Mouse (Mus musculus): Measurements from ENCODE around the gene Fndc3b. TPM values are rescaled to one million over a fixed set of nuclear protein-coding genes. Genes with fewer than 3 reads are reported as not detected.
"Not testable (repeated sequence)": the region's sequence is repeated elsewhere in the genome, so short reads cannot be mapped to it uniquely, and the experiment has no call there.

Fndc3b gene
- total RNA-seq, 1 experiment from 2014 or later, result 105 TPM

- no peak for DNase-seq
Observed at GRCm38 (mm10) chr3:27495296-27496073, 215.6 kb downstream of the Fndc3b start.

GRCm38 (mm10) chr3:27494698-27495097, 216.4 kb downstream of the Fndc3b start:
- no peak for DNase-seq

GRCm38 (mm10) chr3:27494066-27494465, 217.0 kb downstream of the Fndc3b start:
- DNase-seq, result no peak

DNA sequence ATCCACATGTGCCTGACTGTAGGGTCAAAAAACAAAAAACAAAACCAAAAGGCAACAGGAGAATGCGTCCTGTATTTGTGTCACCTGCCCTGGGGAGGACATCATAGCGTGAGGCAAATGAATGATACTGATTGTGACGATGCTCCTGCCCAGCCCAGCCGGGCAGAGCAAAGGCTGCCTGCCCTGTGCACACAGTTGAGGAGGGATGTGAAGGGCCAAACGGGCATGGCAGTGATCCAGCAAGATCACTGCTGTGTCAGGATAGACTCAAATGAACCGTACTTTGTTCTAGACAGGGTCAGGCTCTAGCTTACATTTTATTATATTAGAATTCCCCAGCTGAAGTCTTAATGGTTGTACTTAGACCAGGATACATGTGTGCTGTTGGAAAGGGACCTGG, 219.3 kb downstream of the Fndc3b start:
- no peak for DNase-seq

DNA sequence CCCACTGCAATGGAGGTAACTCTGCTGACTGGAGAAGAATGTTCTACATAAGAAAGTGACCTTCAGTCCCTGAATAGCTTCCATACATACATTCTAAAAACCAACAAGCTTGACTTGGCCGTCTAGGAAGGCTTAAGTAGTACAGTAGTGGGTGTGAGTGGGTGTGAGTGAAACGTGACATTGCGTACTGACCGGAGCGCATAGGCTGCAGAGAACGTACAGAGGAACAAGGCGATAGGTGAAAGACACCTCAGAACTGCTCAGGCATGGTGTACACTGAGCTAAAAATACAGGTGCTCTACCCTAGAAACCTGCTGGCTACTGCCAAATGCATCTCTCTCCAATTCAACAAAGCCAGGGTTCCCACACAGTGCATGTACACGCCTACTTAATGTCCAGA, 219.7 kb downstream of the Fndc3b start:
- no peak for DNase-seq

DNA sequence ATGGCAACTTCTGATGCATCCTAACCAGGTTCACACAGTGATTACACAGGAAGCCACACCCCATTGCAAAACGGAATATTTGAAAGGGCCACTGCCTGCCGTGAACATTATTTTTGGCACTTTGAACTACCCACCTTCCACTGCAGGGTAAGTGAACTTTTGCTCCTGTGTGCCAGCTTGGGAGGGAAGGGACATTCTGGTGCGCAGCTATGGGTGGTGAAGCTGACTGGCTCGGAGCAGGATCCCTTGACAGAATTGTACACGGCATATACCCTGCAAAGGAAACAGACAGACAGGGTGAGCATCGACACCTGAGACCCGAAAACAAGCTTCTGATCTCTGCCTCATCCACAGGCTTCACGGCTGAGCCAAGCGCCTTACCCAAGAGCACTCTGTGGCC, 220.2 kb downstream of the Fndc3b start:
- no peak for DNase-seq

GRCm38 (mm10) chr3:27489550-27489949, 221.6 kb downstream of the Fndc3b start:
- no peak for DNase-seq

- DNase-seq, result no peak
Observed at GRCm38 (mm10) chr3:27485141-27485540, 226.0 kb downstream of the Fndc3b start.

DNA sequence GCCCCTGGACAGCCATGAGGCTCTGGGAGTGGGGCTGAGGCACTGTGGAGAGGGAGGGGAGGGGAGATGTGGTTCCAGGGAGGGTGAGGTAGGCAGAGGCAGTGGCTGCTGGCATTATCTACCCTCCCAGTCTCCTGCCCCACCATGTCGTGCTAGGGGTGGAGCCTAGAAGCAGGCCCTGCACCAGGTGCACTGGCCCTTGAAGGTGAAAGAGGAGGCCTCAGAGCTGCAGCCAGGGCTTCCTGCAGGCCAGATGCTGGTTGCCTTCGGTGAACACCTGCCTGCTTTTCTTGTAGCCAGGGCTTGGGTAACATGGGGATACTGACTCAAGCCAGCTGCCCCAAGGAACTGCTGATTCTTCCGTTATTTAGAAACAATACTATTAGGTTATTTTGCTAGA, 226.4 kb downstream of the Fndc3b start:
- DNase-seq, result no peak

GRCm38 (mm10) chr3:27483762-27484161, 227.3 kb downstream of the Fndc3b start:
- DNase-seq, result no peak

- no peak for DNase-seq
Observed at GRCm38 (mm10) chr3:27483321-27483720, 227.8 kb downstream of the Fndc3b start.

- DNase-seq, result no peak
Observed at GRCm38 (mm10) chr3:27481738-27482137, 229.4 kb downstream of the Fndc3b start.

DNA sequence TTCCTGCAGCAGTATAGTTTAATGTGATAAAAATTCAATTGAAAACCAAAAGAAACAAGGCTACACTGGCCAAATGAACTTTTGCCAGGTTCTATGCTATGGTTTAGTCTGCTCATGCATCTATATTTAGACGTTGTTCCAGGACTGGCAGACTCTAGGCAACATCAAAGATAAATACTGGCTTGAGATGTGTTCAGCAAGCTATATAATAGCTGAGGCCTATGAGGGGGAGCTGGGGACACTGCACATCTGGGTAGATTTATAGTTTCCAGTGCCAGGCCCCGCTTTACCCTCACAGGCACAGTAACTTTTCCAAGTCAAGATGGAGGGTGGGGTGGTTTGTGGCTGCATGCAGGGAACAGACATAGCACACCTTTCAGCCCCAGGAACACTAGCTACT, 231.7 kb downstream of the Fndc3b start:
- no peak for DNase-seq

DNA sequence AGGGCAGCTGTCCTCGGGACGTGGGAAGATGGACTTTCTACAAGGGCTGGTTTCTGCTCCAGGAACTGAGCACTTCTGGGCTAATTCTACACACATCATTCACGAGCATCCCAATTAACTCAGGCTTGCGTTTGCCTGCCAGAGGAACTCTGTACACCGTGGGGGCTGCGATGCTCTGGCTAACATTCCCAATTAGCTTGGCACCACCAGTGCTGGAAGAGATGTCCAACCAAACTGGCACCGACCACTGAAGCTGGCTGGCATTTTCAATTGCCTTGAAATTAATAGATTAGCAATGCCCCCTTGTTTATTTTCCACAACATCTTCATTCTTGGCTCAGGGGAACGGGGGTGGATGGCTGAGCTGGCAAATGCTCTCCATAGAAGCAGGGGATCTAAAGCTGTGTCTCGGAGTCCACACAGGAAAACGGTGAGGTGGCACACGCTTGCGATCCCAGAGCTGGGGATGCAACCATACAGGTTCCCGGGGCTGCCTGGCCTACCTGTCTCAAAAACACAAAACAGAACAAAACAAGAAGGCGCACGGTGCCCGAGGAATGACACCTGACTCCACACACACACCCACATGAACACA, 232.4 kb downstream of the Fndc3b start:
- DNase-seq, result no peak

- not testable (repeated sequence) for DNase-seq
Observed at GRCm38 (mm10) chr3:27477749-27478148, 233.4 kb downstream of the Fndc3b start.

GRCm38 (mm10) chr3:27475899-27476298, 235.2 kb downstream of the Fndc3b start:
- DNase-seq, result no peak

DNA sequence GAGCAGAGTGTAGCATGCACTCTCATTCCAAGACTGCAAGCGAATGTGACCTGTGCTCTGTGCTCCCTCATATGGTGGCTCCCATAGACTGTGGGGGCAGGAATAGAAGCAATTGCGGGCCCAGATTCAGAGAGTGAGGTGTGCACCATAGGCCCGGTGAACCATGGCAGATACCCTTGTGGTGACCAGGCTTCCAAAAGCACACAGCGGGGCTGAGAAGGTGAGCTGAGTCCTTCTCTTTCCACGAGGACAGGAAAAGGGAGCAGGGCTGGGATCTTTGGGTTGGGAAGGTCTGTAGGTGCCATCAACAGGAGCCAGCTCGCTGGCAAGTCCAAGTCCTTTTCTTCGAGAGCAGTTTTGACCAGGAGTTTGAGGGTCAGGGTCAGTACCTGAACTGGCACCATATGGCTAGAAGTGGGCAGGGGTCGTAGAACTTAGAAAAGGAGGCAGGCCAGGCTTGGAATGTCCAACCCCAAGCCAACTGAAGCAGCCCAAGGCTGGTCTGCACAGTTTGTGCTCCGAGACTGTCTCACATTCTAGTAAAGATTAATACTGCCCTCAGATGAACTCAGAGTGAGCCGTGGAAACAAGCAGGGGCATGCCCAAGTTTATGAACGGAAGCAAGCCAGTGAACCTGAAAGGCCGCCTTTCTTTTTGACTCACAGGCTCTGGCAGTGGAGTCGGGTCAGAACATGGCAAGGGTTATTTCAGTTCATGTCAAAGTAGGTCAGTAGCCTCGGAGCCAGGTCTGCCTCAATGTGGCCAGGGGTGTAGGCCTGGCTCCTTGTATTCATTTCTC, 237.1 kb downstream of the Fndc3b start:
- peak; percentile 31 for DNase-seq

- no peak for DNase-seq
Observed at GRCm38 (mm10) chr3:27472846-27473245, 238.3 kb downstream of the Fndc3b start.

GRCm38 (mm10) chr3:27470781-27471180, 240.3 kb downstream of the Fndc3b start:
- DNase-seq, result no peak

DNA sequence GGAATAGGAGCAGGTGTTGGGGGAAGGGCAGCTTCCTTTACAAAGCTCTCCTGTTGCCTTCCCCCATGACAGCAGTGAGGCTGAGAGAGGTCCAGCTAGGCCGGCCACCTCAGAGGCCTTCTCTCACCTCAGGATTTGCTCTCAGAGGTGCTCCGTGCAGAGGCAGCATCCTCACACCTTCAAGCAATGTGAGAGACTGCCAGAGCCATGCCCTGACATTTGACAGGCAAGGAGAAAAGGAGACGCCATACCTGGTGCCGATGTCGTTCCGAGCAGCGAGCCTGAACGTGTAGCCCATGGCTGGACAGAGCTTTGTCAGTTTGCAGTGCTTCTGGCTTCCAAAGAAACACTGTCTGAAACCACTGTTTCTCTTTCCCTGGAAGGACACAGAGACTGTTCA, 241.1 kb downstream of the Fndc3b start:
- no peak for DNase-seq

DNA sequence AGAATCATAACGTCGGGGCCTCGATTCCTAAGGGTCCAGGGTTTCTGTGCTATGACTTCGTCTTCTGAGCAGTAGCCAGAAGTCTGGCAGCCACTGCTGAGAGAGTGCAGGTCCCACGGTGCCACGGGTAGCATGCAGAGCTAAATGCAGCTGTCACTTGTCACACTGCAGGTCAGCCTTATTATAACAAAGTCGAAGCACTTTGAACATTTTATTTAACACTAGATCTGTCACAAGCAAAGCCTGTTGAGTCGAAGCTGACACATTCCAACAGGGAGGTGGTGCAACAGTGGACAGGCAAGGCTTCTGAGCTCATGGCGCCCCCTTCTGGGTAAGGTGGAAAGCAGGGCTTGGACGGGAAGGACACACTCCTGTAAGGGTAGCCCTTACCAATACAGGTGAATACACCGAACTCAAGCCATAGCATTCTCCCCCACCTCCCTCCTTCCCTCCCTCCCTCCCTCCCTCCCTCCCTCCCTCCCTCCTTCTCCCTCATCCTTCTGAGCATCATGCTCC, 243.5 kb downstream of the Fndc3b start:
- peak; percentile 67 for DNase-seq

DNA sequence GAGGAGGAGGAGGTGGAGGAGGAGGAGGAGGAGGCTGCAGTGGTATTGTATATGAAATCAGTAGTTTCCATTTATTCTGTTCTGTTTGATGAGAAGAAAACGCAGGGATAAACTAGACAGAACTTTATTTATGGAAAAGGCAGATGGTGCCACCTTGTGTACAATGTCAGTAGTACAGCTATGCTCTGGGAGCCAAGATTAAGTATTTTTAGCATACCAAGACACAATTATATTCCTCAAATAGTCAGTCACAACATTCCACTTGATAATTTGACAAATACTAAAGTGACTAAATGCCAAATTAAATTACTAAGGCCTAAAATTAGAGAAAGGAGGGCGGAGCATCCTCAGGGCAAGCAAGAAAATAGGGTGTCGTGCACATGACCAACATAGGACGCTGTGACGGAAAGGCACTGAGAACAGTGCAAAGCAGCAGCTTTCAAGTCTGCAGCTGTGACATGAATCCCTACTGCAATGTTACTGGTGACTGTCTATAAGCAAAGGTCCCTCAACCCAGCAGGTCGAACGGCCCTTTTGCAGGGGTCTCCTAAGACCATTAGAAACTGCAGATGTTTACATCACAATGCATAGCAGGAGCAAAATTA, 244.7 kb downstream of the Fndc3b start:
- peak; percentile 41 for DNase-seq

GRCm38 (mm10) chr3:27463373-27463772, 247.7 kb downstream of the Fndc3b start:
- no peak for DNase-seq

Data from adrenal gland, postnatal 14 days (tissue).